Mouse (Mus musculus) liver, adult 2 months (tissue): ENCODE results near the gene Ddost. TPM values are rescaled to one million over a fixed set of nuclear protein-coding genes. Genes with fewer than 3 reads are reported as not detected.

ENCODE experiments used
- DNase-seq: peaks from one replicate; pipeline ENCODE4 v3.0.0-alpha.2; 2011; ENCODE audit warnings: low read depth, low spot score; ENCODE audit errors: extremely low read depth
- H3K27ac ChIP-seq: fragments of 200-500 bp; replicated peaks from 2 replicates; pipeline ENCODE4 v1.5.1; 2012; ENCODE audit warnings: low read depth, mild to moderate bottlenecking, control low read depth, inconsistent platforms, low read length; ENCODE audit not compliant: insufficient read depth
- H3K27me3 ChIP-seq: fragments of 200-500 bp; 2 replicates; pipeline ENCODE4 v1.6.1; 2012; ENCODE audit warnings: mild to moderate bottlenecking, moderate library complexity, low read length, inconsistent platforms; ENCODE audit not compliant: control insufficient read depth, insufficient read depth
- H3K36me3 ChIP-seq: fragments of 200-500 bp; 2 replicates; pipeline ENCODE4 v1.6.1; 2012; ENCODE audit warnings: low read length, inconsistent platforms; ENCODE audit not compliant: control insufficient read depth, insufficient read depth
- H3K4me1 ChIP-seq: fragments of 200-500 bp; 2 replicates; pipeline ENCODE4 v1.6.1; 2011; ENCODE audit warnings: low read length; ENCODE audit not compliant: control insufficient read depth, insufficient read depth
- H3K4me3 ChIP-seq: fragments of 200-500 bp; 2 replicates; pipeline ENCODE4 v1.5.1; 2011; ENCODE audit warnings: low read depth, mild to moderate bottlenecking, control low read depth, low read length, moderate library complexity; ENCODE audit not compliant: insufficient read depth
- H3K79me2 ChIP-seq: fragments of 200-500 bp; 2 replicates; pipeline ENCODE4 v1.6.1; 2012; ENCODE audit warnings: inconsistent platforms, mild to moderate bottlenecking, low read length, moderate library complexity; ENCODE audit not compliant: control insufficient read depth, insufficient read depth
- H3K9ac ChIP-seq: fragments of 200-500 bp; 2 replicates; pipeline ENCODE4 v1.6.1; 2012; ENCODE audit warnings: low read depth, mild to moderate bottlenecking, control low read depth, inconsistent platforms, low read length
- CTCF ChIP-seq: fragments of 200-500 bp; IDR thresholded peaks from 2 replicates; pipeline ENCODE4 v1.5.1; 2011; ENCODE audit warnings: low read depth, low read length, control low read depth
- POLR2A ChIP-seq: fragments of 200-500 bp; IDR thresholded peaks from 2 replicates; pipeline ENCODE4 v1.6.1; 2011; ENCODE audit warnings: low read length, control low read depth; ENCODE audit not compliant: insufficient read depth; ENCODE audit errors: extremely low read depth
- WGBS: fragments of 180-500 bp; shearing (Covaris S2); methylation state at CpG from one replicate; pipeline ENCODE4 v1.1.7; 2018; 5-methylcytosine and 5-hydroxymethylcytosine counted together
- polyA plus RNA-seq: library from polyadenylated mRNA; depleted of rRNA; stranded (reverse); fragments of >200 nt; gene quantifications from 2 replicates; pipeline ENCODE4 v1.2.3, GENCODE M21; 2012
- total RNA-seq: library from RNA; depleted of rRNA; stranded (reverse); fragments of >200 nt; gene quantifications from 2 replicates; pipeline ENCODE4 v1.2.3, GENCODE M21; 2014

Gene Ddost
- total and polyA plus RNA-seq, 2 experiments, result 93.9 to 145 TPM

DNA sequence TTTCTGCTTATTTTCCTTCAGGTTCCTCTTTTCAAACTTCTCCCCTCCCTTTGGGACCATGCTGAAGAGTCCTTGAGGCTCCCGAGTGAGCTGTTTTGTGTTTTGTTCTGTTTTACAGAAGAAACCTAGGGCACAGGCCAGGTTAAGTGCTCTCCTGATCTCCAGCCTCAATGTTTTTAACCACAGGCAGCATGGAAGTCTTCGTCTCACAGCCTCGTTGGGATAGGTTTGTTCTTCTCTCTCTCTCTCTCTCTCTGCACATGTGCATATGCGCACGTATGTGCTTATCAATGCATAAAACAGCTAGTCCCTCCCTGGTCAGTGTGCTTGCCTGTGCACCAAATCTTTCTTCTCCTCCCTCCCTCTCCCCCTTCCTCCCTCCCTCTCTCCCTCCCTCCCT lies 32.3 kb downstream of the Ddost start:
- no peaks in the 10 kb centered on the region for H3K36me3 ChIP-seq
- no peak overlapping the region for H3K4me3 ChIP-seq
- no peaks in the 10 kb centered on the region for H3K79me2 ChIP-seq
- no peak overlapping the region for H3K9ac ChIP-seq
- peaks cover 13% of the 10 kb centered on the region for H3K4me1 ChIP-seq
- no peaks in the 10 kb centered on the region for H3K27me3 ChIP-seq
- WGBS, result 50% methylated on average over 5 of the region's 5 CpGs
- no peak overlapping the region for H3K27ac ChIP-seq
- TF ChIP-seq POLR2A (no peak), CTCF (no peak)
- no peak for DNase-seq

DNA sequence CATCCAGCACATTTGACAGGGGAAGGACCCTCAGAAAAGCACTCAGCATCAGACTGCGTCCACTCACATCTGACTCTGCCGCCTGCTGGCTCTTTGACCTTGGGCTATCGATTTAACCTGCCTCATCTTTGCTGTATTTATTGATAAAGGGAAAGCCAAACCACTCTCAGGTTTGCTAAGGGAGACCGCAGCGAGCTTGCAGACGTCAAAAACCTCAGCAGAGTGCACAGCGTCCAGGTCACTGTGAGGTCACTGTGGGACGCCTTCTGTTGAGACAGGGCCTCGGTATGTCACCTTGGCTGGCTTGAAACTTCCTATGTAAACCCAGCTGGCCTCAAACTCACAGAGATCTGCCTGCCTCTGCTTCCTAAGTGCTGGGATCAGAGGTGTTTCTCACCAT lies 32.8 kb downstream of the Ddost start:
- Histone ChIP-seq H3K4me3 (no peak overlapping the region), H3K4me1 (peaks cover 16% of the 10 kb centered on the region), H3K79me2 (no peaks in the 10 kb centered on the region), H3K36me3 (no peaks in the 10 kb centered on the region), H3K27me3 (no peaks in the 10 kb centered on the region), H3K27ac (peak overlapping the region; percentile 5; the same call in 1 of the 2 replicates), H3K9ac (no peak overlapping the region)
- peak; percentile 85 for DNase-seq
- TF ChIP-seq CTCF (no peak), POLR2A (no peak)
- 18% methylated on average over 9 of the region's 9 CpGs for WGBS

DNA sequence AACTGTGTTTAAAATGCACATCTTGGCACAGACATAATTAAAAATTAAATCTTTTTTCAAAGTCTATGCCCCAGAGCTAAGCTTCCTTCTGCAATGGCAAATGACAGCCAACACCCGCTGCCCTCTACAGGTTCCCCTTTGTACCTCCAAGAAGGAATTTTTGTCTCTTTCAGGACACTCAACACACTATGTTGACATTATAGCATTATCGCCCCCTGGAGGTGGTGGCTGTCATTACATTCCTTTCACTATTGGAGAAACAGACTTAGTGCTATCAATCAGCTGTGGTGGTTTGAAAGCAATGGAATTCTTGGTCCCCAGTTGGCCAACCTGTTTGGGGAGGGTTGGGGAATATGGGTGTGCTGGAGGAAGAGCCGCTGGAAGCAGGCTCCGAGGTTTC lies 35.4 kb downstream of the Ddost start:
- H3K4me1 ChIP-seq, result peaks cover 27% of the 10 kb centered on the region
- no peaks in the 10 kb centered on the region for H3K36me3 ChIP-seq
- no peaks in the 10 kb centered on the region for H3K79me2 ChIP-seq
- TF ChIP-seq CTCF, result peak; percentile 42
- no peak for TF ChIP-seq POLR2A
- H3K9ac ChIP-seq, result no peak overlapping the region
- H3K4me3 ChIP-seq, result no peak overlapping the region
- no peaks in the 10 kb centered on the region for H3K27me3 ChIP-seq
- 51% methylated on average over 4 of the region's 4 CpGs for WGBS
- no peak overlapping the region for H3K27ac ChIP-seq
- DNase-seq, result no peak

DNA sequence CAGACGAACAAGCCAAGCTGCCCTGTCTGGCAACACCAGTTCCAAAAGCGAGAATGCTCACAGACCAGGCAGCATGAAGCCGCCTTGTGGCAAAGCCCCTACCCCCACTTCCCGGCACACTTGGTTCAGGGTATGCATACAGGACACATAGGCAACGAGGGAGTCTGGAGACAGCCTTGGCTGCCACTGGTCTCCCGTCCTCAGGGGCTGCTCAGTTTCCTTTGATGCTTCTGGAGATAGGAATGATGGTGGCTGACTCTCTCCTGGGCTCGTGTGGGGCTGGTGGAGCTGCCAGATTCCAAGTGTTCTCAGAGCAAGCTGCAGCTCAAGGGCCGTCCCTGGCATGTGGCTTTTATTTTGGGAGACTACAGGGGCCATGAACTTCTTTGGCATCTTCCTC lies 36.9 kb downstream of the Ddost start:
- WGBS, result 85% methylated on average over 8 of the region's 8 CpGs
- peaks cover under 1% of the 10 kb centered on the region; the same call in 1 of the 2 replicates for H3K36me3 ChIP-seq
- TF ChIP-seq CTCF (no peak), POLR2A (no peak)
- H3K27ac ChIP-seq, result no peak overlapping the region
- H3K4me1 ChIP-seq, result peaks cover 27% of the 10 kb centered on the region
- no peak overlapping the region for H3K9ac ChIP-seq
- no peak for DNase-seq
- no peaks in the 10 kb centered on the region for H3K79me2 ChIP-seq
- H3K4me3 ChIP-seq, result no peak overlapping the region
- no peaks in the 10 kb centered on the region for H3K27me3 ChIP-seq

DNA sequence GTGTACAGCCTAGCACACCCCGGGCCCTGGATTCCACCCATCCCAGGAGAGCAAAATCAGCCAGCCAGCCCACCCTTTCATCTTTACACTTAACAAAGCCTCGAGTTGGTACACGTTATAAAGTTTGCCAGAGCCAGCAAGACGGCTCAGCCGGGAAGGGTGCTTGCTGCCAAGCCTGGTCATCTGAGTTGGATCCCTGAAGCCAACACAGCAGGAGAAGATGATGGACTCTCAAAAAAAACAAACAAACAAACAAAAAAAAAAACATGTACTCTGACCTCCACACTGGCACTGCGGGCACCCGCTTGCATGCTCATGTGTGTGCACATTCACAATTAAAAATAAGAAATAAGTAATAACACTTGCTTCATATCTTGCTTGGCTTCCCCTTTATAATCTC lies 37.5 kb downstream of the Ddost start:
- DNase-seq, result peak; percentile 78
- Histone ChIP-seq H3K27me3 (no peaks in the 10 kb centered on the region), H3K79me2 (no peaks in the 10 kb centered on the region), H3K4me3 (no peak overlapping the region), H3K27ac (peak overlapping the region; percentile 81), H3K36me3 (peaks cover 3% of the 10 kb centered on the region; the same call in 1 of the 2 replicates), H3K4me1 (peaks cover 28% of the 10 kb centered on the region), H3K9ac (no peak overlapping the region)
- 29% methylated on average over 7 of the region's 7 CpGs for WGBS
- TF ChIP-seq POLR2A (no peak), CTCF (no peak)

DNA sequence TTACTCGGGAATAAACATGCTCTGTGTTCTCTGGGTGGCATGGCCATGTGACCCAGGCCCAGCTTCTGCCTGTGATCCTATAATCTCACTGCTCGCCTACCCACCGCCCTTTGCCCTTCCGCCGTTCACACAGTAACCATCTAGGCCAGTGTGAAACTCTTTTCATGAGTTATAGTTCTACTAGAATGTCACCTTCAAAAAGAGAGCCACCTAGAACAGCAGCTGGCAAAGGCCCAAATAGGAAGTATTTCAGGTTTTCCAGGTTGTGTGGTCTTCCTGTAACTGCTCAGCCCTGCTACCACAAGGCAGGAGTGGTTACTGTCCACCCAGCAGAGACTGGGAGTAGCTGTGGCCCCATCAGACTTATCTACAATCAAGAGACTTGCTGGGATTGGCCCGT lies 38.2 kb downstream of the Ddost start:
- H3K27ac ChIP-seq, result peak overlapping the region; percentile 81
- H3K79me2 ChIP-seq, result no peaks in the 10 kb centered on the region
- H3K9ac ChIP-seq, result peak overlapping the region; percentile 12; the same call in 1 of the 2 replicates
- DNase-seq, result peak; percentile 80
- 27% methylated on average over 6 of the region's 6 CpGs for WGBS
- peaks cover 27% of the 10 kb centered on the region for H3K4me1 ChIP-seq
- peaks cover 3% of the 10 kb centered on the region; the same call in 1 of the 2 replicates for H3K36me3 ChIP-seq
- H3K4me3 ChIP-seq, result no peak overlapping the region
- no peak for TF ChIP-seq POLR2A
- no peak for TF ChIP-seq CTCF
- H3K27me3 ChIP-seq, result no peaks in the 10 kb centered on the region
